Mouse (Mus musculus) megakaryocyte, embryonic 14.5 days (primary cell): ENCODE results near the gene Sorcs2.

Experiments used
- FLI1 ChIP-seq: IDR thresholded peaks from 2 replicates; pipeline ENCODE4 v1.6.1; 2012; ENCODE audit warnings: low read length, inconsistent platforms, mixed read lengths
- GATA1 ChIP-seq: IDR thresholded peaks from 3 replicates; pipeline ENCODE4 v1.6.1; 2012; ENCODE audit warnings: mixed read lengths, low read length, inconsistent platforms, borderline replicate concordance

DNA sequence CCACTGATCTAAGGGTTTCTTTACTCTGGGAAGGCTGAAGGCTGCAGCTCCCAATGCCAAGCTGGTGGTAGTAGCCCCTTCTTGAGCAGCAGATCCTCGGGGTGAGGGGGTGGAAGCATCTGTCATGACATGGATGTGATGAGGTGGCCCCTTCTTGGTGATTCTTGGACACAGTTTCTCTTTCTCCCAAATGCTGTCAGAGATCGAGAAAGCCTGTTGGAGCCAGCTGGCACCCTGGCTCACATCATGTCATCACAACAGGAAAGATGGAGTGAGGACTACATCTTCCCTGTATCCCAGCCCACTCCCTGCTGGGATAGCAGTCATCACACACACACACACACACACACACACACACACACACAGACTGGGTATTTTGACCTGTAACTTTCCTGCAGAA, 268.3 kb downstream of the Sorcs2 start:
- no peak for TF ChIP-seq GATA1
- TF ChIP-seq FLI1 = no peak
